Mouse (Mus musculus) CH12.LX (cell line): Measurements from ENCODE around the gene Zfp984.

Experiments used
- CHD2 ChIP-seq: IDR thresholded peaks from 2 replicates; pipeline ENCODE4 v1.6.1; 2011; ENCODE audit warnings: low read length, improper control_type of control experiment
- CTCF ChIP-seq, 2 experiments: IDR thresholded peaks in 1 of 2; conservative IDR thresholded peaks in 1 of 2; 2 replicates each; pipeline ENCODE4 v1.5.1; 2011 to 2012; ENCODE audit warnings: low read depth in 2 of 2, low read length in 2 of 2, improper control_type of control experiment in 1 of 2, inconsistent platforms in 1 of 2, mild to moderate bottlenecking in 1 of 2, moderate library complexity in 1 of 2
- EP300 ChIP-seq: IDR thresholded peaks from 2 replicates; pipeline ENCODE4 v1.6.1; 2011; ENCODE audit warnings: low read length, improper control_type of control experiment
- MAX ChIP-seq: IDR thresholded peaks from 2 replicates; pipeline ENCODE4 v1.6.1; 2011; ENCODE audit warnings: low read length, improper control_type of control experiment
- MEF2A ChIP-seq: IDR thresholded peaks from 2 replicates; pipeline ENCODE4 v1.6.1; 2014; ENCODE audit warnings: low read depth, mild to moderate bottlenecking, inconsistent platforms, low read length, improper control_type of control experiment, borderline replicate concordance
- POLR2A ChIP-seq: IDR thresholded peaks from 2 replicates; pipeline ENCODE4 v1.6.1; 2011; ENCODE audit warnings: low read depth, mild to moderate bottlenecking, improper control_type of control experiment, low read length
- SMC3 ChIP-seq: IDR thresholded peaks from 2 replicates; pipeline ENCODE4 v1.6.1; 2011; ENCODE audit warnings: low read depth, low read length, improper control_type of control experiment
- USF2 ChIP-seq: conservative IDR thresholded peaks from 2 replicates; pipeline ENCODE4 v1.6.1; 2011; ENCODE audit warnings: low read depth, low read length, improper control_type of control experiment

DNA sequence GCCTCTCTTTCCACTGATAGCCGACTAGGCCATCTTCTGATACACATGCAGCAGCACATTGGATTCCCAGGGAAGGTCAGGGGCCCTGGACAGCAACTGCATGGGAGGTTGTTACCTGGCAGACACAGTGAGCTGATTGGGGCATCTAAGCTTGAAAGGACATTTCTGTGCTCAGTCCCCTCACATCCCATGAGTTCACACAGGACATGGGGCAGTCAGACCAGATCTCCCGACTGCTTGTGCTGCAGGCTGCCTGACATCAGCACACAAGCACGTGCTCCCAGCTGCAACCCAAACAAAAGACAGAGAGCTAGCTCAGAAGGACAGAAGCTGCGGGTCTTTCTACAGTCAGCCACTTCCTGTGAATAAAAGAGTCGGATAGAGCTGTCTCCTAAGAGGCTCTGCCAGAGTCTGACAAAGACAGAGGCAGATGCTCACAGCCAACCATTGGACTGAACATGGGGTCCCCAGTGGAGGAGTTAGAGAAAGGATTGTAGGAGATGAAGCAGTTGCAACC lies 3.7 kb upstream of the Zfp984 start:
- no peak for TF ChIP-seq CHD2
- no peak for TF ChIP-seq SMC3
- no peak for TF ChIP-seq MAX
- no peak for TF ChIP-seq POLR2A
- TF ChIP-seq USF2: no peak
- TF ChIP-seq EP300: no peak
- no peak for TF ChIP-seq MEF2A
- TF ChIP-seq CTCF (conservative IDR thresholded peaks at IDR 0.05 in 1 of 2, IDR thresholded peaks at IDR 0.05 in 1 of 2; ENCODE audit: low read depth in 2 of 2, low read length in 2 of 2): no peak
